Mouse (Mus musculus): Measurements from ENCODE around the gene Neurod2.

Neurod2 gene

DNA sequence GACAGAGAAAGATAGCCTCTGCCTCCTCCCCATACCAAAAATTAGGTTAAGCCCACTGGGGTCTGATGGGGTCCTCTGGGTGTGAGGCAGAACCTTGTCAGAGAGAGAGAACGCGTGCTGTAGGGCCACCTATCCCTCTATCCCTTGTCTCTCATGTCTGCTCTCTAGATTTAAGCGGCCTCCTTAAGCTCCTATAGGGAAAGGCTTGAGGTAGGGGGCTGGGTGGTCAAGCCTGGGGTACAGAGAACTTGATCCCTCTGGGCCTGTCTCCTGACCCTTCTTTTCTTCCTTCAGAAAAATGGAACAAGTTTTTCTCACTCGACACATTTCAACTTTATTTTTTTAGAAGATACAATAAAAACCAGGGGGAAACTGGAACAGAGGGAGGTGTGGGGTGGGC, 3.4 kb upstream of the Neurod2 start:
- 48% methylated on average over 4 of the region's 4 CpGs for WGBS

DNA sequence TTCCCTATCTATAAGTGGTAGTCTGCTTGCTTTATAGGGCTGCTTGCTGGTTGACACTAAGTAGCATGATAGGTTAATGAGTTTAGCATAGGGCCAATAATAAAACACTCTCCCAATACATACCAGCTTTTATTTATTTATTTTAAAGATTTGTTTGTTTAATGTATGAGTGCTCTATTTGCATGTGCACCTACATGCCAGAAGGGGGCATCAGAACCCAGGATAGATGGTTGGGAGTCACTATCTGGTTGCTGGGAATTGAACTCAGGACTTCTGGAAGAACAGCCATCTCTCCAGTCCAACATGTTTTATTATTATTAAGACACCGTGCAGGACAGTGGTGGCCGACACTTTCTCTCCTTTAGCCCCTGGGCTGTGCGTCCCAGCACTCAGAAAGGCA, 2.7 kb upstream of the Neurod2 start:
- 85% methylated on average over 3 of the region's 3 CpGs for WGBS

DNA sequence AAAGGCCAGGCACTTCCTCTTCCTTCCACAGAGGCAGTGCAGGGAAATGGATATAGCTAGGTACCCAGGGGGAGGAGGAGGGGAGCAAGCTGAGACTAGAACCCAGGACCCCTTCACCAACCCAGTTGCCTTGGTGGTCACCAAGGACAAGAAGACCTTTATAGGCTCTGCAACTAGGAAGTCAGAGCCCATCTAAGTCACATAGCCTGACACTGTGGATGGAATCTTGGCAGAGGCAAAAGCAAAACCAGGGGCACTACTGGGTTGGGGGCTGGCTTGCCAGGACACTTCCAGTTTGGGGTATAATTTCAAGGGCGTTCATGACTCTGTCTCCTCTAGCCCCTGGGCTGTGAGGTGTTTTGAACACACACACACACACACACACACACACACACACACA, 2.0 kb upstream of the Neurod2 start:
- WGBS: 86% methylated on average over 1 of the region's 1 CpGs

DNA sequence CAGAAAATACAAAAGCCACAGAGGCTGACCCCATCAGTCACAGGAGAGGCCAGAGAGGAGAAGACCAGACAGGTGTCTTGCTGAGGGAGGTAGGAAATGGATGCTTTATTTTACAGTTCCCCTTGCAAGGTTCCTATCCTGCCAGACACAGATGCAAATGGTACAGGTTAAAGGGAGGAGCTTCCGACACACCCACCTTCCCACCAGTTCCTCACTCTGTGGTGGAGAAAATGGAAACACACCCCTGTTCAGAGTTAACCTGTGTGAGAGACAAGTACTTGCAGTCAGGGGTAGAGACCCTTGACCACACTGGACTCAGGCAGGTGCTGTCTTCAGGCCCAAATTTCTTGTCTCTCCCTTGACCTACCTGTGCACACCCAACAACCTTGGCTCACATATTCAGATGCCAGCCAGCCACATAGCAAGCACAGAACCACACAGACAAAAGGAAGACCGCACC, 1.3 kb upstream of the Neurod2 start:
- 76% methylated on average over 2 of the region's 2 CpGs for WGBS

DNA sequence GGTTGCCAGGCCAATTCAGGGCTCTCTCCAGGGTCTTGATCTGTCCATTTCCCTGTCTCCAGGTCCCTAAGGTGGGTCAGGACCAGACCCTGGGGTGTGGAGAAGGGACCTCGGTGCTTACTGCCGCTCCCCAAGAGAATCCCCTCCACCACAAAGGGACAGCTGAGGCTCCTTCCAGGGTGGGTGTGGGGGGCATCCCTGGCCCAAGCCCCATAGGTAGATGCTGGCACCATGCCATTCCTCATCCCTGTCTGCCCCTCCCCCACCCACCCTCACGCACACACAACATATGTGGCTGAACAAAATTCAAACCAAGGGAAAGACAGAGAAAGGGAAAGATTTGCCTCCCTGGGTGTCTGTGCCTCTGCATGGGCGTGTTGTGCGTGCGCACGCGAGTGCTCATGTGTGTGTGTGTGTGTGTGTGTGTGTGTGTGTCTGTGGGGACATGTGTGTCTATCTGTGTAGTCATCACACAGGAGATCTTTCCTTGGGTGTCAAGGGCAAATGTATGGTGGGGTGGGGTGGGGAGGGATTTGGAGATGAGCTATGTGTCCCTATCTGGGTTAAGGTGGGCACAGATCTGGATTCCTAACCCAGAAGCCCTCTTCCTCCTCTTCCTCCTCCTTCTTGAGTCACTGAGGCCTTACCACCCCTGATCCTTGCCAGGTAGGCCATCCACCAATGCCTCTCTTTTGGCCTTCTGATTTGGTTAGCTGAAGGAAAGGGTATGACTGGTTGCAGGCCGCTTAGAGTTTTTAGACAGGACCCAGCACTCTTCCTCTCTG, 704 bp upstream of the Neurod2 start:
- WGBS: 34% methylated on average over 9 of the region's 9 CpGs

DNA sequence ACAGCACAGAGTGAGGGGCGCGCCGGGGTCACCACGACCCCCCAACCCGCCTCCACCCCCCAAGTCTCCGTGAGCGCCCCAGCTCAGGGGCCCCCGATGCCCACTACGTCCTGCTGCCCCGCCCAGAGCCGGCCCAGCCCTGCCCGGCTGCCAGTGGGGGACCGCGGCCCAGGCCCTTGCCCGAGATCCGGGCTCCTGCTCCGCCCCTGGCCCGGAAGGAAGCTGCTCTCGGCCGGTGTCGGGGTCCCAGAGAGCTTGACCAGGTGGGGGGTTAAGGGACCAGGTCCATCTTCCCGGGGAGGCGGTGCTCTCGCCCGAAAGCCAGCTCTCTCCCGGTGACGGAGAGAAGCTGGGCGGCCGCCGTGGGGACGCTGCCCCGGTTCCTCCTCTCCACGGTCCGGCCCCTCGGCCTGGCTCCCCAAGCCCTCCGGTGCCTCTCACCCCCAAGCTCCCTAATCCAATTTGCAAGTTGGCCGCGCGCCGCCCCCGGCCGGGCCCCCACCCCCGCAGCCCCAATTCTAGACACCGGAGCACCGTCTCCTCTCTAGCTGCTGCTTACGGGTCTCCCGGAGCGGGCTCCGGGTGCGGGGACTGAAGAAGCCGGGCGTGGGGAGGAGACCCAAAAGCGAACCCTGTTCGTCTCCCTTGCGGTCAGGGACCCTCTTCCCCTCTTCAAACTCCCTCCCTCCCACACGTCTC, 928 bp downstream of the Neurod2 start:
- WGBS: 1% methylated on average over 56 of the region's 56 CpGs

DNA sequence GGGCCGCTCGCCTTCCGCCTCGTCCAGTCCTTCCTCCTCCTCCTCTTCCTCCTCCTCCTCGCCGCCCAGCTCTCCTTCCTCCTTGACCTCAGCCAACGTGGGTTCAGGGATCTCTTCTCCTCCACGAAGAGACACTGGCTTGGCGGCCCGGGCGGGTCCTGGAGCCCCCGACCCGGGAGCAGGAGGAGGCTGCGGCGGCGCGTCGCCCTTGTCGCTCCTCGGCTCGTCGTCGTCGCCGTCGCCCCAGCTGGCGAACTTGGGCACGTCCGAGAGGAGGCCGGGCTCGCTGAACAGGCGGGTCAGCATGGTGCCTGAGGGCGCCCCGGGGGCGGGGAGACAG, 1.4 kb downstream of the Neurod2 start:
- under 1% methylated on average over 35 of the region's 35 CpGs for WGBS

DNA sequence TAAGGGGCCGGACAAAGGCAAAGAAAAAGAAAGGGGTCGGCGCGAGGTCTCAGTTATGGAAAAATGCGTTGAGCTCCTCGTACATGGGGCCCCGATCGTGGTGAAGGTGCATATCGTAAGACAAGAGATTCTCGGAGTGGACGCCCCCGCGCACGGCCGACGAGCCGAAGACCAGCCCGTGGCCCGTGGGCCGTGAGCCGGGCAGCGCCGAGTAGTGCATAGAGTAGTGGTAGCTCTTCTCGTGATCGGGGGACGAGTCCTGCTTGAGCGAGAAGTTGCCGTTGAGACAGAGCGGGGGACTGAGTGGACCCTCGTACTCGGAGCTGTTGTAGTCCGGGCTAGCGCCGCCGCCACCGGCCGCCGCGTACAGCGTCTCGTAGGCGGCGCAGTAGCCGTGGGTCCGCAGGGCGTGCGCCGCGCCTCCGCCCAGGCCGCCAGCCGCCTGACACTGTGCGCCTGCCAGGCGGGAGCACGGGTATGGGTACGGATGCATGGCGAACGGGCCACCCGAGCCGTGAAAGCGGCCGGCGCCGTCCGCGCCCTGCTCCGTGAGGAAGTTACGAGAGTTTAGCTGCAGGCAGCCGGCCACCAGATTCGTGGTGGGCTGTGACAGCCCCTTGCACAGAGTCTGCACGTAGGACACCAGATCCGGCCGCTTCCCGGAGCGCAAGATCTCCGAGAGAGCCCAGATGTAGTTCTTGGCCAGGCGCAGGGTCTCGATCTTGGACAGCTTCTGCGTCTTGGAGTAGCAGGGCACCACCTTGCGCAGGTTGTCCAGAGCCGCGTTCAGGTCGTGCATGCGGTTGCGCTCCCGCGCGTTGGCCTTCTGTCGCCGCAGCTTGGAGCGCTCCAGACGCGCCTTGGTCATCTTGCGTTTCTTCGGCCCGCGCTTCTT, 2.1 kb downstream of the Neurod2 start:
- 1% methylated on average over 97 of the region's 97 CpGs for WGBS

DNA sequence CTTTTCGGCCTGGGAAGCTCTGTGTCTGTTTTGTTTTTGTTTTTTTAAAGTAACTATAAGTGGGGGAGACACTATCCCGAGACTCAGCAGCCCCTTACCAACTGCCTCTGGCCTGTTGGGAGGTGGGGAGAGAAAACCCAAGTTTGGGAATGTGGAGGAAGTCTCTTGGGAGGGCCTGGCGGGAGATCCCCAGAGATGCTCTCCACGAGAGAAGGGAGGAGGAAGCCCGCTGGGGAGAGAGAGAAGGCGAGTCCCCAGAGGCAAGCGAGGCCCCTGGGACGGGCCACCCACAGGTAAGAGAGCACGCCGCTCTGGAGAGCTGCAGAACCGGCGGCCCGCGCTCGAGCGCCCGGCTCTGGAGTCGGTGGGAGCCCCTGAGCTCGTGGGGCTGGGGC, 2.7 kb downstream of the Neurod2 start:
- under 1% methylated on average over 19 of the region's 19 CpGs for WGBS

DNA sequence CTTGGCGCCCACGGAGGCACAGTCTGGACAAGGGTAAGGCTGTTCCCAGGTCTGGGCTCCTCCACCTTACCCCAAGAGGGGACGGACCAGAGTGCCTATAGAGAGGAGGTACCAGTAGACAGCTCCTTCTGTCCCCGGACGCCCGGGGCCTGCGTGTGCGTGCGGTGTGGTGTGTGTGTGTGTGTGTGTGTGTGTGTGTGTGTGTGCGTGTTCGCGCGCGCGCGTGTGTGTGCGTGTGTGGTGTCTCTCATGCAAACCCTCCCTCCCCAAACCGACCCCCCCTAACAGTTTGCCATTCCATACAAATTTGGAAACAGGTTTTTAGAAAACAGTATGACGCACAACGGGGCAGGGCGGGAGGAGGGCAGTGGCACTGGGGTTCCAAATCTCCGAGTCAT, 3.6 kb downstream of the Neurod2 start:
- WGBS: 2% methylated on average over 22 of the region's 22 CpGs

DNA sequence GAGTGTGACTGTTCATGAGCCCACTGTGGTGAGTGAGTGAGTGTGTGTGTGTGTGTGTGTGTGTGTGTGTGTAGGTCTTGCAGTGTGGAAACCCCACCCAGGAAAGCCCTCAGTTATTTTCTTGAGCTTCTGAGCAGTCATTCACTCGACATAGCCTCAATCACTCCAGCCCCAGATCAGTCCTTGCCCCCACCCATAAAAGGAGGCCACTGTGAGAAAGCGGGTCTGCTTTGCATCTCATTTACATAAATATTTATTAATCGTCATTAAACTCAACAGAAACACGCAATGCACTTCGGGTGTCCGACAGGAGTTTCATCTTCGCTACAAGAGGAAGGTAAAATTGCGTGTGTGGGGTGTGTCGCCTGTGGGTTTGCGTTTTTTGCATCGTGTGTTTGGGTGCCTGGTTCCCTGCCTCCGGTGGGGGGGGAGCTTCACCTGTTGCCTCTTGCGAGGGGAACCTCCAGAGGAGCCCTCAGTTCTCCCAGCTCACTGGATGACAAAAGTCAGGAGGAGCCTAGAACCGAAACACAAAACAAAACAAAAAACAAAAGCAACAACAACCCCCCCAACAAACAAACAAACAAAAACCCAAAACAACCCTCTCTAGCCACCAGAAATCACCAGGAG, 4.1 kb downstream of the Neurod2 start:
- WGBS: 4% methylated on average over 14 of the region's 14 CpGs

DNA sequence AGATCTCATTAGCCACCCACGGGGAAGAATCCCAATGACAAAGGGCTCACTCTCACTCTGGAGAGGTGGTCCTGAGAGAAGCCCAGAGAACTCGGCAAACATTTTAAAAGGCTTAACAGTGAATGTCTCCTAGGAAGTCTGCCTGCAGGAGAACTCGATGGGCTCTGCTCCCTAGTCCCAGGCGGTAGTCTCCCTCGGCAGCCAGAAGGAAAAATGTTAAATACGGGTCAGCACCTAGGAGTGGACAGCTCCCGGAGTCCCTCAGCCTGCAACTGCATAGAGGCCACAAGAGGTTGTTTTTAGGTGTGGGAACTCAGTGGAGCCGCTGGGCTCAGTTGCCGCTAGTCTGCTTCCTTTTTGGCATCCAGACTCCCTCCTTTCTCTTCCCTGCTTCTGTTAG, 5.5 kb downstream of the Neurod2 start:
- WGBS: 2% methylated on average over 9 of the region's 9 CpGs

DNA sequence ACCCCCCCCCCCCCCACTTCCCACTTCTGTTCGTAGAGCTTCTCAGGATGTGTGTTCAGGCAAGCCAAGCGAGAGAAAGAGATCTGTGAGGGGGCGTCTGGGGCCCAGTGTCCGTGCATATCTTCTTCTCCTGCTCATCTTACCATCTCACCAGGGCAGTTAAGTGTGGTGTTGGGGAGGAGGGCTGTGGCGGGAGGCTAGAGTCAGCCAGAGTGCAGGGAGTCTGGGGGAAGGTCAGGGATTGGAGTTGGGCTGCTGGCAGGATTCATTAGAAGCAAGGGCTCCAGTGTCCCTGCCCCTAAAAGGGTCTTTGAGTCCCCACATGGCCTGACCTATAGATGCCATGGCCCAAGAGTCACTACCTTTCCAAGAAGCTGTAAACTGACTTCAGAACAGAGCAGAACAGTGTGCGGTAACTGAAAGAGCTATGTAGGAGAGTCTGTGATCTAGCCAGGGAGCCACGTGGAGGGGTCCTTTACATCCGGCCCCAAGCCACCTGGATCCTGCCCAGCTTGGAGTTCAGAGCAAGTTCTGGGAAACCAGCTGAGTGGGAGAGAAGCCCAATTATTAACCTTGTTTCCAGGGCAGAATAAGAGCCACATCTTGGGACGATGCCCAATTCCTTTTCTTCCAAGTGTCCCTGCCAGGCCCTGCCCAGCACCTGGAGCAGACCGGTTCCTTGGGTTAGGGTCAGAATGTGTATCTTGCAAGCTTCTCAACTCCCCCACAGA, 6.1 kb downstream of the Neurod2 start:
- WGBS: 11% methylated on average over 10 of the region's 10 CpGs

DNA sequence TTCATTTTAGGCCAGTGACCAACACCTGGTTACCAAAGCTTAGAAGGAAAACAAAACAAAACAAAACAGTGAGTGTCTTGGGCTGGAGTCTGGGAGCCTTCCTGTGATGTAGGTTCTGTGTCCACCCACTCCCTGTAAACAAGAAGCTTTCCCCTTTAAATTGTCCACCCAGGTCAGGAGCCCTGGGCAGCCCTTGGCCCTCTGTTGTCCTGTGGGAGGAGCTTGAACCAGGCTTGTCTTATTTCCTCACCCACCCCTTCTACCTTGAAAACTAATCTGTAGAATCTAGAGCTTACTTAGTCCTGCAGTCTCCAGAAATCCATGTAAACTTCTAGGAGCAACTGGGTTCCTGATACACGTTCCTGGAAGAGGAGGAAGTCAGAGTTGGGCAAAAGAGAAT, 7.3 kb downstream of the Neurod2 start:
- 16% methylated on average over 1 of the region's 1 CpGs for WGBS

DNA sequence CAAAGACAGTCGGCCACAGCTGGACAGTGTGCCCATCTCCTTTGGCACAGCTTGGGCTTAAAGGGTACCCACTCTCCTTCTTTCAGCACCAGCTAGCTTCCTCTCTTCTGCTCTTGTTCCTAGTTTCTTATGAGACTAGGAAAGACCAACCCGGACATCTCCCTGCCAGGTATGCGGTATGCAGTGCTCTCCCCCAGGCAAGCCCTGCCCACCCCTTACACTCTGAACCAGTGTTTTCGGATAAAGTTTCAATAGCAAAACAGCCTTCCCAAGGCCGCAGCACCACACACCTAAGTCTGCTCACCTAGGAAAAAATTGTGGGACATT, 7.8 kb downstream of the Neurod2 start:
- WGBS: 33% methylated on average over 5 of the region's 5 CpGs

DNA sequence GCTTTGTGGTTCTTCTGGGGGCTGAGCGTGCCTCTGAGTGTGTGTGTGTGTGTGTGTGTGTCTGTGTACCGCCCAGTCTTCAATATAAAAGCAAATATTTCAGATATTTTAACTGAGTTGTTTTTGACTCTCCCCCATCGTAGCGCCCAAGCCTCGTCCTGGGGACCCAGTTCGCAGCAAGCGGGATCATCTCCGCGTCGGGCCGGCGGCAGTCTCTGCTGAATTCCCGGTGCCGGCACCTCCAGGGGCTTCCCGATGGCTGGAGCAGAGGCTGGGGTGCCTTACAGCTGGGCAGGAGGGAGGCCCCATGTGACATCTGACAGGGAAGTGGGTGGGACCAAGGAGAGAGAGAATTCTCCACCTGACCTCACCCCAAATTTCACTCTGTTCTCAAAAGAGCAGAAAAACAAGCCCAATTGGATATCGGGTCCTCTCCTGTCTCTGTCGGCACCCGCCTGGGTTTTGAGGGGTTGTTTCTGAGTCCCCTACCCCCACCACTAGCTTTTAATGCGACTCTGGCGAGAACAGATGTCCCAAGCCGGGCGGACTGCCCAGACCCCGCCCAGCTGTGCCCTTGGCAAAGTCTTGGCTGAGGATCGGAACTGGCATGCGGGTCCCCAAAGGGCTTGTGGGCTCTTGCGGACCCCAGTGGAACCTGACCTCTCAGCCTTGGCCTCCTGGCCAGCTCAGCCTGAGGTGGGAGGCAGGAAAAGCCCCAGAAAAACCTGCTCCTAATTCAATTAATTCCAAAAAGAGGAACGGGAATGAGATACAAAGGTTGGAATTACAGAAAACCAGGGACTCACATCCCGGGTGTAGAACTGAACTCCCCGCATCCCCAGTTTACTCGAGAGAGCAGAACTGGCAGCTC, 8.4 kb downstream of the Neurod2 start:
- 5% methylated on average over 30 of the region's 30 CpGs for WGBS

DNA sequence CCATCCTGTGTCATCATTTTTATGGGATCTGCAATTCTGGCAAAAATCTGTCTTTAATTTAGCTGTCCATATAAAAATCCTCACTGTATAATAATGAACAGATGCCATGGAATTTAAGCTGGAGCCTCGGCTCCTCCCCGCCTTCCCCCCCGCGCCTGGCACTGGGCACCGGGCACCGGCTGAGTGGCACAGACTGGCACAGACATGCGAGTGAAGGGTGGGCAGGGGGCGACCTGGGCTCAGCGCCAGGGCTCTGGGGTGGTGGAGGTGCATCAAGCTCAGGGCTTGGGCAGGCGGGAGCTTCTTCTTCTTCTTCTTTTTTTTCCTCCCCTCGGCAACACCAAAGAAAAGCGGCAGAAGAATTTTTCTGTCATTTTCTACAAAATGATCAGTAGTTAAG, 9.1 kb downstream of the Neurod2 start:
- 6% methylated on average over 12 of the region's 12 CpGs for WGBS

DNA sequence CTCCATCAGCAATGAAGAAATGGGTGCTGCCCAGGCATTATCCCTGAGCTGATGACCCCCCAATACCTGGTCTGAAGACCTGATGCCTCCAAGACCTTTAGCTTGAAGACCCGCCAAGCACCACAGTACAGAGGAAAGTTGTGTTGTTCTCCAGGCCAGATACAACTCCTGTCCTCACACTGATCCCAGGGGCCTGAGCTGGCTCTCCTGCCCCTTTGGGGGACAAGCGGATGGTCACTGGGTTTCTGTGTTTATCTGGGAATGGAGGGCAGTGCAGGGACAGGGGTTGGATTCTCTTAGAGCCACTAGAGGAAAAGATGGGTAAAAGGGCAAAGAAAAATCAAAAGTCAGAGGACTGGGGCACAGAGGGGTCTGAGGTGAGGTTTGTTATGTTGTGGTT, 9.5 kb downstream of the Neurod2 start:
- 27% methylated on average over 2 of the region's 2 CpGs for WGBS

DNA sequence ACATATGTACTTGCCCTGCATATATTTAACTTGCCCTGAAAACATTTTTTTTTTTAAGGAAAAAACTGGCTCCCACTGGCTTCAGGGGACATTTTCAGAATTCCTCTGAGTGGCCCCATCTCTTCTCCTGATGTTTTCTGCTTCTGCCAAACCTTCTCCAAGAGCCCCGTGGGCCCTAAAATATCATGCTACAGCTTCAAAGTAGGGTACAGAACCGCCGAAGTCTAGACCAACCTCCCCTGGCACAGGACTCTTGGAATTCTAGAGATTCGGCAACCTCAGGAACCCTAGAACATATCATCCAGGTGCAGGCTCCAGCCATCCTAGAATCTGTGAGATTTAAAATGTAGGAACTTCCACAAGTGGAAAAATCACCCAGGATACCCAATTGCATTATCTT, 9.9 kb downstream of the Neurod2 start:
- WGBS: 10% methylated on average over 4 of the region's 4 CpGs

DNA sequence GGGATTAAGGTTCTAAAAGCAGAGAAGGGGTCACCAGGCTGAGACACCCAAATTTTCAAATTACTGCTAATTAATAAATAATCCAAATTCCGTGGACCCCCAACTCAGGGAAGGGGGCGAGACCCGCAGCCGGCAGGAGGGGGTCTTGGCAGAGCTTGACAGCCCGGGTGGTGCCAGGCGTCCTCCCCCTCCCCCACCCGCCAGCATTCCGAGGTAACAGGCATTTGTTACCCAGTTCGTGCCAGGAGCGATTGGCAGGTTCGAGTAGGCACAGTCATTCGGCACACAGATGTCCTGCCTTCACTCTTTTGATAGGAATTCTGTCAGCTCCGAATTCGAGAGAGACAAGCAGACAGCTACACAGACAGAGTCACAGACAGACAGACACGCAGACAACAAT, 10.3 kb downstream of the Neurod2 start:
- 2% methylated on average over 15 of the region's 15 CpGs for WGBS

Measured in cerebral cortex, adult 2 months (tissue).